Mouse (Mus musculus): ENCODE data around the gene Man1b1.
A peak's percentile ranks its signal among the peaks of the same experiment; 100 is the strongest.

Man1b1 gene

DNA sequence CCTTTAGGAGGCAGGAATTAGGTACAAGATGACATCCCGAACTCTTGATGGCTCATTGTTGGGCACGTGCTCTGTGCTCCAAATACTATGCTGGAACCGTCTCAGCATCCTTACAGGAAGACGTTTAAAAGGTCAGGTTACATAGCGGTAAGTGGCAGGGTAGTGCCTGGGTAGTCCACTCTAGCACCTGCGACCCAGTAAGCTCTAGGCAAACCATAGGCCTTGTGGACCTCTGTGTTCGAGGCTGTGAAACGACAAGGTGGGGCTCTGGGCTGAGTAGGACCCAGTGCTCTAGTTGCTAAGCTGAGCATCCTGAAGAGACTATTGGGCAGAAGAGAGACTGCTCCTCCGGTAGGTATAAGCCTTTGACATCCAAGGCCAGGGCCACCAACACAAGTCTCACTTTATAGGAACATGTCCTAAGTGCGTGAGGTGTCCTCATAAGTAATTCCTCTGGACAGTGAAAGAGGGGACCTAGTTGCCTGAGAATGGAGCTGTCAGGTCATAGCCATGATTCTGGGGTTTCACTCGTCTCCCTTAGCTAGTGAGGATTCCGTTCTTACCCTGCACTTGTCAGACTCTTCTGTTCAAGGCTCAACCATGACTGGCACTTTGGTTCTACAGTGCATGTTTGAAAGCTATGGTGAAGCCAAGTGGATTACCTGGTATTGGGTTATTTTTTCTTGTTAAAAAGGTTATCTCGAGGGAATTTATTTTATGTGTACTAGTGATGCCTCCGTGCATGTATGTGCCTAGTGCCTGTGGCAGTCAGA lies 26.4 kb upstream of the Man1b1 start:
- no peak for DNase-seq (ENCODE audit: low spot score)

DNA sequence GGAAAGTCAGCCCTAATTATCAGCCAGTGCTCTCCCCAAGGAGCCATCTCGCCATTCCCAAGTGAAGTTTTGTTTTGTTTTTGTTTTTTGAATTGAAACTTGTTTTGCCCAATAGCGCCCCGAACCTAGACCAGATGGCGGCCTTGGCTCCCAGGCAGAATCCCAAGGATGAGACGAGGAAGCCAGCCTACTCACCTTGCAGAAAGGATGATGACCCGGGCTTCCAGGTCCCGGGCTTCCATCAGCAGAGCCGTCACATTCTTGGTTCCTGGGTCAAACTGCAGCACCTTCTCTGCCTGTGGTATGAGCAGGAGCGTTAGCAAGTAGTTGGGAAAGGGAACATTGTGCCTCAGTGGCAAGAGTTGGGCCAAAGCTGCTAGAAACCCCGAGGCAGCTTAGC lies 22.0 kb upstream of the Man1b1 start:
- DNase-seq (ENCODE audit: low spot score): no peak

DNA sequence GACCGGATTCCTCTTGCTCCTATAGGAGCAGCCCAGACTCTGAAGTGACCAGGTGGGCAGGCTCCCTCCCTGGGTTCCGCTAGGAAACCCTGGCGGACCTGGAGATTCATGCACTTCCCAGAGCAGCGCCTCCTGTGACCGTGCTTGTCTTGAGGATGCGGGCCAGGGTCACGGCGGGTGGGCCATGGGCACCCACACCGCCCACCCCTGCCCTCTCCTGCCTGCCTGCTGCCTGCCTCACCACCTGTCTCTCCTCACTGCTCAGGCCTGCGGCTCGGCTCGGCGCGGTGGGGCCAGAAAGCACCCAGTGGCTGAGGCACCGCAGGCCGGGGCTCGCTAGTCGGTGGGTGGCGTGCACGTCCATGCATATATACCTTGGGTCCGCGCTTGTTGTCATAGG lies 21.2 kb upstream of the Man1b1 start:
- no peak for DNase-seq (ENCODE audit: low spot score)

DNA sequence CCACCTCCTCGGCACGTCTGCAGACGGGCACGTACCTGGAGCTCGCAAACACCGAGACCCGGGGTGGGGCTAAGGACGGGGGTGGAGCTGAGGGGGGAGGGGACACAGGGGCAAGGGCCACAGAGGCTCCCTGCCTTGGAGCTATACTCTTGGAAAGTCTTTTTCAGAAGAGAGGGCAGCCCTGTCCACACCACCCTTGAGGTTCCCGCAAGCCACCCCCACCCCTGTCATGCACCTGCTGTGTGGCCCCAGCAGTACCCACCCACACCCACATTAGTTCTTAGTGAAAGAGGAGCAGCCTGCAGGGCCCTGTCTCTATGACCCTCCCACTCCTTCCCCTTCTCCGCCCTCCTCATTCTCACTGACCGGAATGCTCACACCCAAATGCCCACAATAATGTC lies 20.6 kb upstream of the Man1b1 start:
- no peak for DNase-seq (ENCODE audit: low spot score)

DNA sequence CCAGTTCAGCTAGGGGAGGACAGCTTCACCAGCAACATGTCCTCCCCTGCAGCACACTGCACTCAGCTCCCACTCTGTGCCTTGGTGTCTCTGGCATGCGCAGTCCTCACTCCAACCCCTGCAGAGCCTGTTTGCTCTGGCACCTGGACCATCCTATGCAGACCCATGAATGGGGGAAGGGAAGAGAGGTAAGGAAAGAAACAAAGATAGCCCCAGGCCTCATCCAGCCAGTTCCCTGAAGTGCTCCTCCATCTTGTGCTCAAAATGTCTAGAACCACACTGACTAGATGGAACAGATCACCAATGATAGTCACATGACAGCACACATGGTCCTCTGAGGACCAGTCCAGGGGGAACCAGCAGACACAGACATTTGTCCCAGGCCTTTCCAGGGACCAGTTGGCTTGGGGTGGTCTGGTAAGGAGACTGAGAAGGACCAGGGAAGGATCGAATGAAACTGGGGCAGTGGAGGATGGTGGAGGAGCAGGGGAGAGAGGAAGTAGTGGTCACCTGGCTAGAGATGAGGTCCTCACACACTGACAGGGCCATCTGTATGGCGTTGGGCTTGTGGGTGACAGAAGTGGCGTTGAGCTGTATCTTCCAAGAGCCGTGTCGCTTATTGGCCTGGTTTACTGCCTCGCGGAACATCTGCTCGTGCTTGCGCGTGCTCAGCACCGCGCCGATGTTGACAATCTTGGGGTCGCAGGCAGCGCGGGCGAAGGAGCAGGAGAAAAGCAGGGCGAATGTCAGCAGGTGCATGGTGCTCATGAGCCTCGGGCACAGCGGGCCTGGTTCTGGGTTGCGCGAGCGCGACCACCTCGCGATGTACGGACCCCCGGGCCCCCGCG lies 13.8 kb upstream of the Man1b1 start:
- no peak for DNase-seq (ENCODE audit: low spot score)

DNA sequence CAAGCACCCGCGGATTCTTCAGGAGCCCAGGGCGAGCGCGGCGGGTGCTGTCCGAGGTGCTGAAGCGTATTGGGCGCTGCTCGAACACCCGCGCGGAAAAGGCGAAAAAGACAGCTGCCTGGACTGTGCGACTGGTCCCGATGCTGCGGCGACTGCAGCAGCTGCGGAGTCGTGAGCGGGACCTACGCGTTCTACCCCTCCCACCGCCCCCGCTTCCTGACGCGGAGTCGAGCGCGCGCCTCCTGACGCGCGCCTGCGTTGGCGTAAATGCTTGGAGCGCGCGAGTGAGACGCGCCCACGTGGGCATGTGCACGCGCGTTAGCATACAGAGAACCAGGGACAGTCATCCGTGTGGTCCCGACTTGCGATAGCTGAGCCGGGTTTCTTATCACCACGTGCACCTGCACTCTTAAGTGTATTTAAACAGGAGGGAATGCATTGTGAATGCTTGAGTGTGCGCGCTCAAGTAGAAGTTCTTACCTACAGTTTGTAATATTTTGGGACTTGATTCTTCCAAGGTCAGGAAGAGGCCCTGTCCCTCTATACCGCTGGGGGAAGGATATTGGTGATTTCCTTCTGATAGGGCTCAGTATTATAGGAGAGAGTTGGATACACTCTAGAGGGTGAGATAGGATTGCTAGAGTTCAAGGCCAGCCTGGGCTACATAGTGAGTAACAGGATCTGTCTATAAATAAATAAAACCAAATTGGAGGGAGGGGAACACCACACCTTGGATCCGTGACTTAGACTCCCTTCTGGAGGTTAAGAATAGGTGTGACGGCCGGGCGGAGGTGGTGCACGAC lies 13.0 kb upstream of the Man1b1 start, which contains the start of gene Grin1:
Grin1 (minus strand) TSS at position 217 of the 803 bp plus-strand sequence.
- DNase-seq (ENCODE audit: low spot score): peak; percentile 77

DNA sequence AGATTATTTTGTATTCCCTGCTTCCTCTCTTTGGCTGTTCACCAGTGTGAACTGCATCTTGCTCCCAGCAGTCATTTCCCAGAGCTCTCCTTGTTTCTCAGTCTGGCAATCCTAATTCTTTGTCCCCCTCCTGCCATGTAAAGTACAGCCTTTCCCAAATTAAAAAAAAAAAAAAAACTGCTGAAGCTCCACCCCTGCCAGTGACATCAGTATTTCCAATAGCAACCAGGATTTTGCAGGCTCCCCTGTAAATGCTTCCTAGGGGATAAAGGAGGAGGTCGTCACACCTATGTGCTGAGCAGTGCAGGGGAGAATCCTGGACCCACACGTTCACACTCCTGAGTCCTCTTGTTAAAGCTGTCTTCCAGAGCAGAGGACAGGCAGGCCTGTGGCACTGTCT lies 12.1 kb upstream of the Man1b1 start:
- no peak for DNase-seq (ENCODE audit: low spot score)

DNA sequence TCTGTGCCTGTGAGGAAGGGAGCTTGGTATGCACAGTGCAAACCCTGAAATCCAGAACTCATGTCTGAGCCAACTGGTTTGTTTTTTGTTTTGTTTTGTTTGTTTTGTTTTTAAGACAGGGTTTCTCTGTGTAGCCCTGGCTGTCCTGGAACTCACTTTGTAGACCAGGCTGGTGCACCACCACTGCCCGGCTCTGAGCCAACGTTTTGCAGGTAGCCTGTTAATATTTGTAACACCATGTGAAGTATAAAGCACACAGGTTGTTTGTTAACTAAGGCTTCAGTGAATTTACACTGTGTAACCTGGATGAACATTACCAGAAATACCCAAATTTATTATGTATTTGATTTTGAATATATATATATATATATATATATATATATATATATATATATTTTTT lies 6.1 kb upstream of the Man1b1 start:
- no peak for DNase-seq (ENCODE audit: low spot score)

DNA sequence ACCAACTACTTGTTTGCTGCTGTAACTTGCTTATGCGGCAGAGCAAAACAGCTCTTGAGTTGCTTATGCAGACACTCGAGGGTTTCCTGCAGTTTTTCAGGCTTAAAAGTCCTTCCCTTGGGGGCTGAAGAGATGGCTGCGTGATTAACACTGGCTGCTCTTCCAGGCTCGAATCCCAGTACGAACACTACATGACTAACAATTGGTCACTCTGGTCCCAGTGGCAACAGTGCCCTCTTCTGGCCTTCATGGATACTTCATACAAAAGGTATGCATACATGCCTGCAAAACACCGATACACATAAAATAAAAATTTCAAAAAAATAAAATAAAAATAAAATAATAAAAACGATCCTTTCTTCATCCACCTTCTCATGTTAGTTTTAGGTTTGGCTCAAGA lies 3.7 kb upstream of the Man1b1 start:
- peak; percentile 59 for DNase-seq (ENCODE audit: low spot score)

DNA sequence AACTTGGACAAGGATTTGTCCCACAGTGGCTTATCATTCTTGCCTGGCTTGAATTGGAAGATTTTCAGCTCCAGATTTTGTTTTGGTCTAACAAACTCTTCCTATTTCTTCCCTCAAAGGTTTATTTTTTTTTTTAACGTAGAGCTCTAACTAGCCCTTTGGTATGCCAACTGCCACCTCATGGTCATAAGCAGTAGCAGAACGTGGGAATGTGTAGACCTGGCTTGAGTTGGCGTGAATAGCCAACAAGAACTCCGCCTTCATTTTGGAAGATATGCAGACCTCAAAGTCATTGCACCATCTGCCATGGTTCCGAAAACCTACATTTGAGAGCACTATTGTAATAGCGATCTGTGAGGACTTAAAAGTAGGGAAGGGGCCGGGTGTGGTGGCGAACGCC lies 668 bp upstream of the Man1b1 start:
- DNase-seq (ENCODE audit: low spot score): no peak

DNA sequence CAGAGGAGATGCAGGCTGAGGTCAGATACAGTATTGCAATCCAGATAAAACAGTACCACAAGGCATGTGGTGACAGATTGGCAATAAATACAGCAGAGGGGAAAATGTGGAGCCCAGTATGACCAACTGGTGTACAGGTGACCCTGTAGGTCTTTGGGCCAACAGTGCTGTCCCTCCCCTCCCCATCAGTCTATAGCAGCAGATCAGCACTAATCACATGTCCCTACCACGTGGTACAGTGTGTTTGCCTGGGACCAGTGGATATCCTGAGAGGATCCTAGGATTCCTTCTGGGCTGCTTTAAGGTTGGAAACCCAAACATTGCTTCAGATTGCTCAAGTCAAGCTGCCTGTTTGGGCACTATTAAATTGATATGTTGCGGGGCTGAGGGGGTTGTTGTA lies 1.4 kb downstream of the Man1b1 start:
- DNase-seq (ENCODE audit: low spot score): no peak

DNA sequence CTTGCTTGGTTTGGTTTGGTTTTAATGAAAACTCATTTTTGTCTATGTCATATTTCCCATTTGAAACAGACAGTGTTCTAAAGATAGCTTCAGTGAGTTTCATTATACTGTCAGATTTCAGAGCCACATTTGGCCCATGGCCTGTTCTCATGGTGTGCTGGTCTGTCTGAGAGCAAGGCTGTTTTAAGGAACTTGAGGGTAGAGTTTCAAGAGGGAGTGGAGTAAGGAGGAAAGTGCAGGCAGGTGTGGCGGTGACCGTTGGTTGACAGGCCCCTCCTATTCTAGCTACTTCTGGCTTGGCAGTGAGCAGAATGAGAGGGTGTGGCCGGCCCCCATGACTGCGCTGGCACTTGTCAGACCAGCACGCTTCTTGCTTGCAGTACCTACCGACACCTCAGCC lies 6.2 kb downstream of the Man1b1 start:
- DNase-seq (ENCODE audit: low spot score): no peak

DNA sequence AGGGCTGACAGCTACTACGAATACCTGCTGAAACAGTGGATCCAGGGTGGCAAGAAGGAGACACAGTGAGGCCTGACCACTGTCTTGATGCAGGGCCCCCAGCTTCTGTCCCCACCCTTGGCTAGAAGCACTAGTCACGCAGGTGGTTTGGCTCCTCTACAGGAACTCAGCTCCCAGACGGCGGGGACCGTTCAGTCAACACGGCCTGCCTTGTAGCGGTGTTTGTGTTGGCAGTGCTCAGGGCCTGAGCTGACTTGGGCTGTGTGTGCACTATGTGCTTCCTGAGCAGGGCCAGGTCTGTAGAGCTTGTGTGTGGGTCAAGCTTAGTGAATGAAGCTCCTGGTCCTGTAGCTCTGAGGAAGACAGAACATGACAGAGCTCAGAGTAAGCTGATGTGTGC lies 16.0 kb downstream of the Man1b1 start:
- no peak for DNase-seq (ENCODE audit: low spot score)

DNA sequence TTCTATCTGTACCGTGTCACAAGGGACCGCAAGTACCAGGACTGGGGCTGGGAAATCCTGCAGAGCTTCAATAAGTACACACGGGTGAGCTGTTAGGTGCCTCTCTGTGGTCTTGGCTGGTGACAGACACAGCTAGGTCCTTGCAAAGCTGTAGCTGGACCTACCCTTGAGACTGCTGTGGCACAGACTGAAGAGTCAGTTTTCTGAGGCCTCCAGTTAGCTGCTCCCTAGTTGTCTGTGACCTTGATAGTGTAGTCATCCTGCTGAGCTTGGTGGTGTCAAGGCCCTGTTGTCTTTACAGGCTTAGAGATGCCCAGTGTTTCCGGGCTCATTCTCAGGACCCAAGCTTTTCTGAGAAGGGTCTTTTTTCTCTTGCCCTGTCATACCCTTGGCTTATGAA lies 17.4 kb downstream of the Man1b1 start:
- DNase-seq (ENCODE audit: low spot score): no peak

DNA sequence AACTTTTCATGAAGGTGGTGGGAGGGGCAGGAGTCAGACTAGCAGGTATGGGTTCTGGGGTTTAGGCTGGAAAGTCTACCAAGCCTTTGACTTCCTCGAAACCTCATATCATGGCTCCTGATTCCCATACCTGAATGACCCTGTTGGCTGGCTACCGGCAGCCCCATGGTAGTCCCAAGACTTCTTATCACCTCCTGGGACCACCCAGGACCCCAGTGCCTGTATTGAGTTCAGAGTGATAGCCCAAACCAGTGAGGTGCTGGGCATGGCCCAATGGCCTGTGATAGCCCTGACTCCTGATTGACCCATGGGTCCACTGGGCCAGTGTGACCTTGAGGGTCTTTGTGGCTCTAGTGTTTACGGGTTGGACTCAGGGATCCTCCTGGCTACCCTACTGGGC lies 18.6 kb downstream of the Man1b1 start:
- no peak for DNase-seq (ENCODE audit: low spot score)

DNA sequence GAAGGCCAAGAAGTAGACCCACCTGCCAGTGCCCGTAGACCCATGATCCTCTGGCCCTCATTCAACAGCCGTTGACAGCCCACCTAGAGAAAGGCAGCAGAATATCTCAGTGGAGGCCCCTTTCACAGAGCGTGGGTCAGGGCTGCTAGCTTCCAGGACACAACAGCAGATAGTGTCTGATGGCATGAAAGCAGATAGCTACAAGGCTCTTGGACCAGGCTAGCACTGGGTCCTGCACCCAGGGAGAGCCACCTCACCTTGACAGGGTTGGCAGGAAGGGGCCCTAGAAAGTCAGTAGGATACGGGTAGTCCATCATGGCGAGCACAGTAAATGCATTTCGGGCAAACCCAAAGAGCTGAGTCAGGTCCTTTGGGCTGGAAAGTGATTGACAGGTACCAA lies 22.1 kb downstream of the Man1b1 start:
- DNase-seq (ENCODE audit: low spot score): no peak

DNA sequence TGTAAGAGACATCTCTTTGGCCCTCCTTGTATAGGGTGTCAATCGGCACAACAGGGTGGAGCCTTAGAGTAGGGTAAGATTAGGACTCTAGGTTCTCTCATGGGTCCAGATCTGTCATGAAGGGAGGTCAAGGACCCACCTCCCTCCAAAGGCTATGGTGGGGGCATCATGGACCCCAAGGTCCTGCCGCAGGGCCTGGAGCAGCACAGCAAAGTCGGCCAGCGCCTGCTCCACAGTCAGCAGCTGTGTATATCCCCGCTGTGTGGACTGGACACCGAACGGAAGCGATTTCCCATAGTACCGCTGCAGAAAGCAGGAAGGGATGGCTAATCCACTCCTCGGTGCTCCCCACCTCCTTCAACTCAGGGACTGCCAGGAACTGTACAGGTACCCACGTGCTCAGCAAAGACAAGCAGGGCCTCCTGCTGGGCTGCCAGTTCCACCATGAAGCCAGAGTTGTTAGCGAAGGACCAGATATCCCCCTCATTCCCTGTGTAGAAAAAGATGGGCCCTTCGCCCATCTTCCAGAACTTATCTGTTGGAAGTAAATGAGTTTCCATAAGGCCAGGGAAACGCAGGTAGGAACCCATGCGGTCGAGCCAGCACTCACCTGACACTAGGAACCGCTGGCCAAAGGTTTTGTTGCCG lies 23.4 kb downstream of the Man1b1 start:
- no peak for DNase-seq (ENCODE audit: low spot score)

DNA sequence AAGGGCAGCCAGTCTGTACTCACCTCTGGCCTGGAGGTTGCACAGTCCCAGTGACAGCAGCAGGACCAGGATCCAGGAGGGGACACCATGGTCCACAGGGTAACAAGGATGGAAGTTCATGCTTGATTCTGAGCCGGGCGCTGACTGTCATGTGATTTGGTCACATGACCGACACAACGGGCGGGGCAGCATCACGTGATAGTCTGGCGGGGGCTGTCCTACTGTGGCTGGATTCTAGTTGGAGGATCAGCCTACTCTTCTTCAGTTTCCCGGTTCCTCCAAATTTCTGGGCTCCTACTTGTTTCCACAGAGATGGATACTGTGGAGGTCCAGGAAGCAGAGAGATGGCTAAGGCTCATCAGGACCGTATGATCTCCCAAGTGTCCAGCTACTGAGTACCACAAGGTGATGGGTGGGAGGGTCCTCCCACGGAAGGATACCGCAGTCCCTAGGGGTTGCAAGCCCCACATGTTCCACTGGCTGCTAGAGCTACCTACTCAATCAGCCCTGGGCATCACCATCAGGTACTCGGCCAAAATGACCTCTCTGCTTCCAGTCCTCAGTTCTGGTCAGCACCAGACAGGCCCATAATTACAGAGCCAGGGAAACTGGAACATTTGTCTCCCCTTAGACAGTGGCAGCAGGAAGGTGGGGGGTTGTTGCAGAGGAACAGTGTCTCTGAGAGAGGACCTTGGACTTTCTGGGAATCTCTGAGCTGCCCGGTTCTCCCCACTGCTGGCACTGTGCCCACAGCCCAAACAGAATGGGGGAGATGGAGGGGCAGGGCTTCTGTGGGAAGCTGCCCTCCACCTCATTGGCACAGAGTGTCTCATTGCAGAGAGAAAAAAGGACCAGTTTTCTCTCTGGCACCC lies 24.3 kb downstream of the Man1b1 start, which contains the start of gene Dpp7:
Dpp7 (minus strand) TSS at position 152 of the 872 bp plus-strand sequence.
- DNase-seq (ENCODE audit: low spot score): peak; percentile 84

DNA sequence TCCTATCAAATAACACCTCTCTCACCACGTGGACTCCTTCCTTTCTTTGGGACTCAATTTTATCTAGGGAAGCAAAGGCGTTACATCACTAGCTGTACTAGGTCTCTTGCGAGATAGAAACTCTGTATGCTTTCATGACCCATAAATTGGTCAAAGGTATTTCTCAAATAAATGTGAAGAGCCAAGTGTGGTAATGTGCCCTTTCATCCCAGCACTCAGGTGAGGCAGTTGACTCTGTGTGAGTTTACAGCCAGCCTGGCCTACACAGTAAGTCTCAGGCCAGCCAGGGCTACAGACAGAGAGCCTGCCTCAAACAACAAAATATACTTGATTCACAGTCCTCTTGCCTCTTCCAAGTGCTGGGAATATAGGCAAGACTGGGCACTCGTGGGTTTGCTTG lies 27.7 kb downstream of the Man1b1 start:
- DNase-seq (ENCODE audit: low spot score): no peak

DNA sequence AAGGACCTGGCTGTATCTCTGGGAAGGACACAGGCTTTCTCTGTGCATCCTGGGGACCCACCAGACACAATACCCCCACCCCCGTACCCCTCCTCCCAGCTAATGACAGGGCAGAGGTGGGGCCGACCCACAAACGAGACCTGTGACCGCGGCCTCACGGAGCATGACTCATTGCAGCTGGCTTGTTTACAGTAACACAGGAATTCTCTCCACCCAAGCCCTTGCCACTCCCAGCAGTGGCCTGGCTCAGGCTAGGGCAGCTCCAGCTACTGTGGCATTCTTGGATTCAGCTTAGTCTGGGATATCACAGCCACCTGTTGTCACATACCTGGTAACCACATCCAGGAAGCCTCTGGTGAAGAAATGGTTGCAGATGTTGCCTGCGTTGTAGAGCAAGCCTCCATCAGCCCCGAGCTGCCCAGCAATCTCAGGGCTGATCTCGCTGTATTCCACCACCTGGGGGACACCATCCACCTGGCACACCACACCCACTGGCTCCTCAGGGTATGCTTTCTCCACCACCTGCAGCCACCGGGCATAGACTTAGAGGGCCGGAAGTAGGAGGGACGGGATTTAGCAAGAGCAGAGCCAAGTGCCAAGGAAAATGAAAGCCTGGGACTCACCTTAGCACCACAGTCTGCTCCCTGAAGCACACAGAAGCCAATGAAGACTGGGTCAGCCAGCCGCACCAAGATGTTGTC lies 31.5 kb downstream of the Man1b1 start:
- no peak for DNase-seq (ENCODE audit: low spot score)

Measured in retina, embryonic 14.5 days (tissue).